Mouse (Mus musculus) embryonic facial prominence, embryonic 15.5 days (tissue): Measurements from ENCODE around the gene Tmem160. TPM values are rescaled to one million over a fixed set of nuclear protein-coding genes. Genes with fewer than 3 reads are reported as not detected.

Experiments
- ATAC-seq: fragments of 200-750 bp; cut with Nextera tagmentation; 2 replicates; pipeline ENCODE4 v1.8.0; 2017; ENCODE audit warnings: low read depth, moderate TSS enrichment; ENCODE audit not compliant: insufficient number of reproducible peaks, low FRiP score, low TSS enrichment
- H3K27ac ChIP-seq: fragments of 300-500 bp; sonication (generic); replicated peaks from 2 replicates; pipeline ENCODE4 v1.5.1; 2015; ENCODE audit warnings: mild to moderate bottlenecking, inconsistent platforms
- H3K27me3 ChIP-seq: fragments of 300-500 bp; sonication (generic); 2 replicates; pipeline ENCODE4 v1.6.1; 2015; ENCODE audit warnings: inconsistent platforms
- H3K36me3 ChIP-seq: fragments of 300-500 bp; sonication (generic); 2 replicates; pipeline ENCODE4 v1.6.1; 2015; ENCODE audit warnings: mild to moderate bottlenecking, inconsistent platforms
- H3K4me1 ChIP-seq: fragments of 300-500 bp; sonication (generic); 2 replicates; pipeline ENCODE4 v1.6.1; 2015; ENCODE audit warnings: inconsistent platforms
- H3K4me2 ChIP-seq: fragments of 300-500 bp; sonication (generic); replicated peaks from 2 replicates; pipeline ENCODE4 v1.6.1; 2015; ENCODE audit warnings: mild to moderate bottlenecking, inconsistent platforms
- H3K4me3 ChIP-seq: fragments of 300-500 bp; sonication (generic); replicated peaks from 2 replicates; pipeline ENCODE4 v1.5.1; 2015; ENCODE audit warnings: mild to moderate bottlenecking, inconsistent platforms
- H3K9ac ChIP-seq: fragments of 300-500 bp; sonication (generic); 2 replicates; pipeline ENCODE4 v1.6.1; 2015; ENCODE audit warnings: inconsistent platforms
- H3K9me3 ChIP-seq: fragments of 300-500 bp; sonication (generic); replicated peaks from 2 replicates; pipeline ENCODE4 v1.6.1; 2016; ENCODE audit warnings: inconsistent platforms
- WGBS: fragments of 180-500 bp; shearing (Covaris S2); methylation state at CpG from one replicate; pipeline ENCODE4 v1.1.7; 2015; 5-methylcytosine and 5-hydroxymethylcytosine counted together
- polyA plus RNA-seq: library from polyadenylated mRNA; unstranded; fragments of >200 nt; fragmentation: Nextera tagmentation; extraction: Ambion mirVana; gene quantifications from 2 replicates; pipeline ENCODE4 v1.2.1, GENCODE M21; 2015

The Tmem160 gene
- polyA plus RNA-seq, 1 experiment from 2014 or later: 49.6 TPM

DNA sequence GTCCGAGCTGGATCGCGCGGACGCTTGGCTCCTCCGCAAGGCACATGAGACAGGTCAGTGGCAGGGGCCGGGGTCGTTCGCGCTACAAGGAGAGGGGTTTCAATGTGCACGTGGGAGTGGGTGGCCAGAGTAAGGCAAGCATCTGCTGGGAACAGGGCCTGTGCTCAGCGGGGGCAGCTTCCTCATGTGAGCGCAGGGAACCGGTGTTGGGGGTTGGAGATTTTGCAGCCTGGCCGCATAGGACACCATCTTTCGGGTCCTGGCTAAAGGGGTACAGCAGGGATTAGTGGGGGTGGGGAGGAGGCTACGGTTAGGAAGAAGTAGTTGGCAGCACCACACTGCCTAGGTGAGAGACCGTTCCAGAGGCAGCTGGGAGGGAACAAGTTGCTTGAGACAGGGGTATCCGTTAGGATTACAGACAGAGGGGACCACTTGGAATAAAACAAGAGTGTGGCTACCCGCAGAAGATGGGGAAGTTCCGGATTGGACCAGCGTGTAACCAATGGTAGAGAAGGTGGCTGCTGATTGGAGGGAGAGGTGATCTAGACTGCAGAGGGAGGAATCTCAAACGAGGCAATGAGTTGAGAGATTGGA lies 636 bp downstream of the Tmem160 start:
- peaks cover 18% of the 10 kb centered on the region for H3K36me3 ChIP-seq
- peak overlapping the region; percentile 83 for H3K4me2 ChIP-seq
- peak; percentile 40 for ATAC-seq
- H3K4me3 ChIP-seq: peak overlapping the region; percentile 79
- H3K9ac ChIP-seq: peak overlapping the region; percentile 62
- H3K27me3 ChIP-seq: no peaks in the 10 kb centered on the region
- peak overlapping the region; percentile 55 for H3K27ac ChIP-seq
- H3K4me1 ChIP-seq: peaks cover 10% of the 10 kb centered on the region; the same call in 1 of the 2 replicates
- H3K9me3 ChIP-seq: no peaks in the 10 kb centered on the region
- under 1% methylated on average over 23 of the region's 23 CpGs for WGBS

DNA sequence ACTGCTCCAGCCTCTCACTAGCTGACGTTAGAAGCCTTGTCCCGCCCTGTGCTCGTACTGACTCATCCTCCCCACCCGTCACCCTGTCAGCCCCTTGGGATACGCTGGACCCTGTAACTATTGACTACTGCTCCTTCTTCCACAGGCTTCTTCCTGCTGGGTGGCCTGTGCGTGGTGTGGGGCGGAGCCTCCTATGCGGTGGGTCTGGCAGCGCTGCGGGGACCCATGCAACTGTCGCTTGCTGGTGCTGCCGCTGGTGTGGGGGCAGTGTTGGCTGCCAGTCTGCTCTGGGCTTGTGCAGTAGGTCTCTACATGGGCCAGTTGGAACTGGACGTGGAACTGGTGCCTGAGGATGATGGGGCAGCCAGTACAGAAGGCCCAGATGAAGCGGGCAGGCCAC lies 2.4 kb downstream of the Tmem160 start:
- WGBS: 94% methylated on average over 14 of the region's 14 CpGs
- Histone ChIP-seq H3K27me3 (no peaks in the 10 kb centered on the region), H3K4me1 (peaks cover 10% of the 10 kb centered on the region; the same call in 1 of the 2 replicates), H3K9ac (no peak overlapping the region), H3K4me2 (no peak overlapping the region), H3K4me3 (no peak overlapping the region), H3K27ac (no peak overlapping the region), H3K36me3 (peaks cover 18% of the 10 kb centered on the region), H3K9me3 (no peaks in the 10 kb centered on the region)
- no peak for ATAC-seq

DNA sequence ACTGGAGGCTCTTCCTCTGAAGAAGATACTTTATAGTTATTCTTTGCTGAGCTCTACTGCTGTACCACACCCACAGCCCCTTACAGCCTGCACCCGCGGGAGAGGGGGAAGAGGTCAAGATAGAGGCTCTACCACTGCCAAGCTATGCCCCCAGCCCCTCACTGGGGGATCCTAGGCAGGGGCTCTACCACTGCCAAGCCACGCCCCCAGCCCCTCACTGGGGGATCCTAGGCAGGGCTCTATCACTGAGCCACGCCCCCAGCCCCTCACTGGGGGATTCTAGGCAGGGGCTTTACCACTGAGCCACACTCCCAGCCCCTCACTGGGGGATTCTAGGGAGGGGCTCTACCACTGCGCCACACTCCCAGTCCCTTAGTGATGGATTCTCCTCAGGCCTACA lies 3.7 kb downstream of the Tmem160 start:
- no peaks in the 10 kb centered on the region for H3K9me3 ChIP-seq
- 80% methylated on average over 5 of the region's 5 CpGs for WGBS
- H3K9ac ChIP-seq: no peak overlapping the region
- peaks cover 10% of the 10 kb centered on the region; the same call in 1 of the 2 replicates for H3K4me1 ChIP-seq
- no peak overlapping the region for H3K27ac ChIP-seq
- H3K4me2 ChIP-seq: no peak overlapping the region
- H3K36me3 ChIP-seq: peaks cover 18% of the 10 kb centered on the region
- no peak for ATAC-seq
- no peak overlapping the region for H3K4me3 ChIP-seq
- no peaks in the 10 kb centered on the region; the same call in 1 of the 2 replicates for H3K27me3 ChIP-seq

DNA sequence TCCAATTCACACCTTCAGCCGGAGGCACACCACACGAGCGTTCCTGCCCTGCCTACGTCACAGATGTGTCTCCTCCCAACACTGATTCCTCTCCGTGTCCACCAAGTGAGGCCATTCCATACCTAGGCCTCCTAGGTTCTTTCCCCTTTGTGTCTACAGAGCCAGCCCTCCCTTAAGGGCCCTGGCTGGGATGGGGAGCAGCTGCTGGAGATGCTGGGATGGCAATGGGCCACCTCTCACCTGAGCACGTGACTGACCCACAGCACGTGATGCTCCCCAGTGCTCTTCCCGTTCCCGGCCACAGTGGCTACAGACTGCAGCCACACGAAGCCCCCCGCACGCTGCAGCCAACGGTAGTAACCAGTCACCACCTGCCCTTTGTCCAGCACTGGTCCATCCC lies 8.0 kb downstream of the Tmem160 start:
- H3K27me3 ChIP-seq: no peaks in the 10 kb centered on the region; the same call in 1 of the 2 replicates
- ATAC-seq: no peak
- WGBS: 66% methylated on average over 13 of the region's 13 CpGs
- no peak overlapping the region for H3K4me3 ChIP-seq
- H3K9ac ChIP-seq: no peak overlapping the region
- H3K4me2 ChIP-seq: no peak overlapping the region
- H3K27ac ChIP-seq: no peak overlapping the region
- no peaks in the 10 kb centered on the region for H3K4me1 ChIP-seq
- peaks cover 13% of the 10 kb centered on the region for H3K36me3 ChIP-seq
- H3K9me3 ChIP-seq: no peaks in the 10 kb centered on the region

DNA sequence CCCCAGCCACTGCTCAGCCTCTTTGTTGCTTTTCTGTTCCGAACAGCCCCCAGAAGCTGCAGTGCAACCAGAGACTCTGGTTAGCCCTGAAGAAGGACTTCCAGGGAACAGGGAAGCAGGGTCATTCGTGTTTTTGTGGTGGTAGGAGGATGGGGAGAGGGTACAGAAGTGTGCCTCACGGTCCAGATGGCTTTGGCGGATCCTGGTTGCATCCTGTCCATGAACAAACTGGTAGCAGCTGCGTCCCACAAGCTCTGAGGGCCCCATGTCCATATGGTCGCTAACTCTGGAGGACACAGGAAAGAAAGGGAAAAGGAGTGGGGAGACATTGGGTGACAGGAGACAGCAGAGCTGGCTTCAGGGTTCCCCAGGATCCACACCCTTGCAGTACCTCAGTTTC lies 8.6 kb downstream of the Tmem160 start:
- ATAC-seq: no peak
- Histone ChIP-seq H3K36me3 (peaks cover 7% of the 10 kb centered on the region), H3K27ac (no peak overlapping the region), H3K27me3 (no peaks in the 10 kb centered on the region; the same call in 1 of the 2 replicates), H3K4me2 (no peak overlapping the region), H3K4me1 (no peaks in the 10 kb centered on the region), H3K9me3 (no peaks in the 10 kb centered on the region), H3K9ac (no peak overlapping the region), H3K4me3 (no peak overlapping the region)
- 51% methylated on average over 6 of the region's 6 CpGs for WGBS

DNA sequence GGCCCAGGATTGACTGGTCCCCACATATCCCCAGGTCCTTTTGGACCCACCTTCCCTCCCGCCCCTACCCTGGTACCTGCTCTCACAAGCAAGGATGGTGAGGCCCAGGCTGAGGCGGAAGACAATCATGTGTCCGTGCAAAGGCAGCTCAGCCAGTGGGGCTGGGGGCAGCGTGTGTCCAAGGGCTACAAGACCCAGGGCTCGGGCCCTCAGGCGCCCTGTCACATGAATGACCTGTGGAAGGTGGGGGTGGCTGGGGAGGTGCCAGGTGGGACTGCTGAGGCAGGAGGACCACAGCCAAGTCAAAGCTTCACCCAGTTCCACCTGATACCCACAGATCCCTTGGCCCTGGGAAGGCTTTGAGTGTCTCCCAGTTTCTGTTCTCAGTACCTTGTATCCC lies 9.1 kb downstream of the Tmem160 start:
- no peak overlapping the region for H3K4me3 ChIP-seq
- no peaks in the 10 kb centered on the region for H3K9me3 ChIP-seq
- ATAC-seq: no peak
- WGBS: 84% methylated on average over 6 of the region's 6 CpGs
- H3K9ac ChIP-seq: no peak overlapping the region
- no peak overlapping the region for H3K27ac ChIP-seq
- H3K4me2 ChIP-seq: no peak overlapping the region
- H3K27me3 ChIP-seq: no peaks in the 10 kb centered on the region; the same call in 1 of the 2 replicates
- H3K4me1 ChIP-seq: no peaks in the 10 kb centered on the region
- peaks cover 3% of the 10 kb centered on the region for H3K36me3 ChIP-seq

DNA sequence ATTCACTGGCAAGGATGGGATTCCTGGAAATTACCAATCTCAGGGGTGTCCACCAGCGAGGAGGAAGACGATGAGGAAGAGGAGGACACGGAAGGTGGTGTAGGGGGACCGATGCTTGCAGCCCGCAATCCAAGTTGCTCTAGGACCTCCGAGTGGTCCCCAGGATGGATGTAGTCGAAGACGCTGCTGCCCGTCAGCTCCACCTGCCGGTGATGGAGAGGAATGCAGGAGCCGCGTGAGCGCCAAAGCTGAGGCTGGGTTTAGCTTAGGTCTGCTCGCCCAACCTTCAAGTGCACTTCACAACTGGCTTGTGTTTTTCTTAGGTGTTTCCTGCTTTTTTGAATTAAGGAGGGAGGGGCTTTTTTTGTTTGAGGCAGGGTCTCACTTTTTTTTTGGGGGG lies 10.6 kb downstream of the Tmem160 start:
- H3K27ac ChIP-seq: no peak overlapping the region
- H3K4me1 ChIP-seq: no peaks in the 10 kb centered on the region
- no peak overlapping the region for H3K4me2 ChIP-seq
- no peaks in the 10 kb centered on the region for H3K9me3 ChIP-seq
- ATAC-seq: no peak
- H3K4me3 ChIP-seq: no peak overlapping the region
- H3K9ac ChIP-seq: no peak overlapping the region
- no peaks in the 10 kb centered on the region for H3K36me3 ChIP-seq
- peaks cover 3% of the 10 kb centered on the region; the same call in 1 of the 2 replicates for H3K27me3 ChIP-seq
- under 1% methylated on average over 14 of the region's 14 CpGs for WGBS

DNA sequence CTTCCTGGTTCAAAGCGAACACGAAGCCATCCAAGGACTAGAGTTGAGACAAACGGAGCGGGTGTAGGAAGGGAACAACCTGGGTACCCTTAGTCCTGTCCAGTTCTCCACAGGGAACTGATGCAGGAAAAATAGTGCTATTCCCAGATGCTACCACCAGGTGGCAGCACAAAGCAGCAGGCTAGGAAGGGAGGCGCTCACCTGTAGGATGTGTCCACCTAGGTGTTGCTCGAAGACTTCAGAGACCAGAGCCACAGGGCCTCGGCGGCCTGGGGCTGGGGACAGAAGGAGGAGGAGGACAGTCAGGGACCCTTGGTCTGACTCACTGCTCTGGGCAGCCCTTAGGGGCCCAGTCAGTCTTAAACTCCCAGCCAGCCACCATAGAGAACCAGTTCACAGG lies 12.6 kb downstream of the Tmem160 start:
- no peaks in the 10 kb centered on the region for H3K4me1 ChIP-seq
- H3K36me3 ChIP-seq: no peaks in the 10 kb centered on the region
- no peaks in the 10 kb centered on the region for H3K9me3 ChIP-seq
- no peak overlapping the region for H3K9ac ChIP-seq
- no peak overlapping the region for H3K4me3 ChIP-seq
- peak; percentile 7; the same call in 1 of the 2 replicates for ATAC-seq
- WGBS: 12% methylated on average over 8 of the region's 8 CpGs
- H3K4me2 ChIP-seq: no peak overlapping the region
- peaks cover 15% of the 10 kb centered on the region for H3K27me3 ChIP-seq
- no peak overlapping the region for H3K27ac ChIP-seq

DNA sequence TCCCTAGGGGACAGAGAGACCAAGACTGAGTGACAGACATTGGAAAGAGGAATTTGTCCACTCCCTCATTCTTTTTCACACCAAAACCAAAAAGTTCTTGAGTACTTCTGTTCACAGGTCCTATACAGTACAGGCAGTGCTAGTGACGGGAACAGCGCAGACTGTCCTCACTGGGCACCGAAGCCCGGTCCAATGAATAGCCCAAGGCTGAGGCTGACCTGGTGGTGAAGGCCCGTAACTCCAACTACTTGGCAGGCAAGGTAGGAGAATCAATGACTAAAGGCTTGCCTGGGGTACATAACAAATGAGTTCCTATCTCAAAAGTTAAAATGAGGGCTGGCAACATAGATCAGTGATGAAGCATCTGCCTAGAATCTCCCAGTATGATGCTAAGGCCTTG lies 13.0 kb downstream of the Tmem160 start:
- no peaks in the 10 kb centered on the region for H3K36me3 ChIP-seq
- no peak overlapping the region for H3K9ac ChIP-seq
- no peak for ATAC-seq
- no peak overlapping the region for H3K4me3 ChIP-seq
- H3K27me3 ChIP-seq: peaks cover 15% of the 10 kb centered on the region
- H3K9me3 ChIP-seq: no peaks in the 10 kb centered on the region
- WGBS: 87% methylated on average over 5 of the region's 5 CpGs
- no peak overlapping the region for H3K4me2 ChIP-seq
- H3K4me1 ChIP-seq: no peaks in the 10 kb centered on the region
- no peak overlapping the region for H3K27ac ChIP-seq

DNA sequence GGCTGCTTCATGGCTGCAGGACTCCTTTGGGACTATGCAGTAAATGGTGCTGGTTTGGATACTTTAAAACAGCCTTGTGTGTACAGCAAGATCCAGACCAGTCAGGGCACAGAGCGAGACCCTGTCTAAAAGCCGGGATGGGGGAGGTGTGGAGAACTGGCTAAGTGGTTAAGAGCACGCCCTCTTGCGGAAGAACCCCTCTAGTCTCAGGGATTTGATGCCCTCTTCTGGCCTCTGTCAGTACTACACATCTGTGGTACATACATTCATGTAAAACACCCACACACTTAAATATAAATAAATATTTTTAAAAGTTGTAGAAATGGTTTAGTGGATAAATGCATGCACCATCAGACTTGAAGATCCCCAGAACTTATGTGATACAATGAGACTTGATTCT lies 14.0 kb downstream of the Tmem160 start:
- no peak overlapping the region for H3K27ac ChIP-seq
- H3K4me2 ChIP-seq: no peak overlapping the region
- no peaks in the 10 kb centered on the region for H3K4me1 ChIP-seq
- H3K4me3 ChIP-seq: no peak overlapping the region
- ATAC-seq: no peak
- H3K36me3 ChIP-seq: no peaks in the 10 kb centered on the region
- no peak overlapping the region for H3K9ac ChIP-seq
- WGBS: 69% methylated on average over 4 of the region's 4 CpGs
- H3K9me3 ChIP-seq: no peaks in the 10 kb centered on the region
- peaks cover 24% of the 10 kb centered on the region for H3K27me3 ChIP-seq

DNA sequence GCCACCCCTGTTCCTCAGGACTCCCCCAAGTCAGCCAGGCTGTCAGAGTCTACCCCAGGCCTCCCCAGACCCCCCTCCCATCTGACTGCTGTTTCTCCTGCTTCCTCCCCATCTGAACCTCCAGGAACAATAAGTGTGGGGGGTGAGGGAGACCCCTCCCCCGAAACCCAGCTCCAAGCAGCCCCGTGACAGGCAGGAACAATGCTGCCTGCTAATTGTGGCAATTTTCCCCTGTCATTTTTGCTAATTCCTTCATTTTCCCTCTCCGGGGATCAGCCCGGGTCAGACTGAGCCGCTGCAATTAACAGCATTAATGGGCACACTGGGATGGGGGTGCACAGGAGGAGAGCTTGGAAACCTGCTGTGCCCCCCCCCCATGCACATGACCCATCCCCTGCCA lies 15.5 kb downstream of the Tmem160 start:
- 10% methylated on average over 5 of the region's 5 CpGs for WGBS

DNA sequence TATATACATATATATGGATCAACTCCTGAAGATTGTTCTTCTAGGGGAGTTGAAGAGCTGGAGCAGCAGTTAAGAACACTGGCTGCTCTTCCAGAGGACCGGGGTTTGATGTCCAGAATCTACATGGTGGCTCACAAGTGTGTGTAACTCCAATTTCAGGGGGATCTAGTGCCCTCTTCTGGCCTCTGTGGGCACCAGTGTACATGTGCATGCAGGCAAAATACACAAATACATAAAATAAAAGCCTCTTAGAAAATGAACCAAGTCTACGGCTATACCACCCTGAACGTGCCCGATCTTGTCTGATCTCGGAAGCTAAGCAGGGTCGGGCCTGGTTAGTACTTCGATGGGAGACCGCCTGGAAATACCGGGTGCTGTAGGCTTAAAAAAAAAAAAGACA lies 19.0 kb downstream of the Tmem160 start:
- WGBS: 35% methylated on average over 9 of the region's 9 CpGs
- no peak overlapping the region for H3K4me2 ChIP-seq
- no peaks in the 10 kb centered on the region for H3K36me3 ChIP-seq
- H3K4me1 ChIP-seq: peaks cover 22% of the 10 kb centered on the region; the same call in 1 of the 2 replicates
- H3K9ac ChIP-seq: no peak overlapping the region
- peaks cover 71% of the 10 kb centered on the region for H3K27me3 ChIP-seq
- ATAC-seq: no peak
- H3K9me3 ChIP-seq: no peaks in the 10 kb centered on the region
- no peak overlapping the region for H3K4me3 ChIP-seq
- no peak overlapping the region for H3K27ac ChIP-seq

More for the DNA sequence above, 15.5 kb downstream of the Tmem160 start:
- Histone ChIP-seq H3K4me1 (peaks cover 3% of the 10 kb centered on the region; the same call in 1 of the 2 replicates), H3K9me3 (no peaks in the 10 kb centered on the region), H3K4me3 (no peak overlapping the region), H3K4me2 (no peak overlapping the region), H3K9ac (no peak overlapping the region), H3K27ac (no peak overlapping the region), H3K27me3 (peaks cover 38% of the 10 kb centered on the region), H3K36me3 (no peaks in the 10 kb centered on the region)
- no peak for ATAC-seq
